Mouse (Mus musculus): Measurements from ENCODE around the gene Trip6.

Trip6 gene

DNA sequence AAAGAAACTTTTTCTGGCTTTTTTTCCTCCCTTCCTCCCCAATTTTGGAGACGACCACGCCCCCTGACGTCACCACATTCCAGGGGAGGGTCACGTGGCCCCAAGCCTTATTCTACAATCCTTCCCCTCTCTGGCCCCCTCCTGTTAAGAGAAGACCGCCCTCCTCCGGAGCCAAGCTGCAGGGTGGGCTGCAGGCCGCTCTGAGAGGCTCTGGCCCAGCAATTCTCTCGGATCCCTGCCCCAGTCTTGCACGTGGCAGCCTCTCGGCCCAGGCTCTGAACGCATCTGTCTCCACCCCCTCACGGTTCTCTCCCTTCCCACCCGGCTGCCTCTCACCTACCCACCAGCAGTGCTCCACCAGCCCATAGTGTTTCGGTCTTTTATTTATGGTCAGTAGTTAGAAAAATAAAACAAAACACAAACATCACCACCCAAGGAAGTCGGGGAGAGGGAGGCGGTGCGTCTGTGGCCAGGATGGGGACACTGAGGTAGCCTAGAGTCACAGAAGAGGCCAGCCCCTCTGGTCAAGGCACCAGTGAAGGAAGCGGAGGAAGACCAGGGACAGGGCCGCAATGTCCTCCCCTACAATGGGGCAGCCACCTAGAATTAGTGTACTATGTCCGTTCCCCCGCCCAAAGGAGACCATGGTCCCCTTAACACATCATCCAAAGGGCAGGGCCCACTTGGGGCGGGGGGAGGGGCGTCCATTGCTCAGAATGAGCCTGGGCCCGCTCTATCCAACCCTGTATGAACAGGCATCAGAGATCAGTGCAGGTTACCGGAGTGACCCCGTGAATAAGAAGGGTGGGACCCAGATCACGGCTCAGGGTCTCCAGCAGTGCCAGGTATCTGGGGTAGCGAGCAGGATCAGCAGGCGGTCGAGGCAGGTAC lies at the start of gene Trip6:
Gene Trip6 (minus strand): TSS at position 212 of the 891 bp plus-strand sequence.
- DNase-seq (ENCODE audit: low spot score) = no peak

GRCm38 (mm10) chr5:137358382-137358781 lies 44.2 kb upstream of the Trip6 start:
- DNase-seq (ENCODE audit: low spot score) = no peak

- DNase-seq (ENCODE audit: low spot score) = no peak
Observed at GRCm38 (mm10) chr5:137354091-137354490, 39.9 kb upstream of the Trip6 start.

GRCm38 (mm10) chr5:137352011-137352975 lies 38.1 kb upstream of the Trip6 start:
- DNase-seq (ENCODE audit: low spot score) = no peak

- DNase-seq (ENCODE audit: low spot score) = no peak
Observed at GRCm38 (mm10) chr5:137351394-137351793, 37.2 kb upstream of the Trip6 start.

DNA sequence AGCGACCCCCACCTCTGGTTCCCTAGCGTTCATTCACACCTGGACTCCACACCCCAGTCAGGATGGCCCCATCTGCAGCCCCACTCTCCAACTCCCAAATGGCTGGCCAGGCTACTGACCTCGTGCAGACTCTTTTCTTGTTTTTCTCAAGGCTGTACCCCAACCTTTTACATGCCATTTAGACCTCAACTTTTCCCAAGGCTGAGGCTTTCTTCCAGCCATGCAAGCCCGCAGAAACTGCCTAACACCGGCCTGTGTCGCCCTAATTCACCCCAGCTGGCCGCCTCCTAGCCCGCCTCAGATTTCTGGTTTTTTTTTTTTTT lies 36.8 kb upstream of the Trip6 start:
- DNase-seq (ENCODE audit: low spot score) = no peak

DNA sequence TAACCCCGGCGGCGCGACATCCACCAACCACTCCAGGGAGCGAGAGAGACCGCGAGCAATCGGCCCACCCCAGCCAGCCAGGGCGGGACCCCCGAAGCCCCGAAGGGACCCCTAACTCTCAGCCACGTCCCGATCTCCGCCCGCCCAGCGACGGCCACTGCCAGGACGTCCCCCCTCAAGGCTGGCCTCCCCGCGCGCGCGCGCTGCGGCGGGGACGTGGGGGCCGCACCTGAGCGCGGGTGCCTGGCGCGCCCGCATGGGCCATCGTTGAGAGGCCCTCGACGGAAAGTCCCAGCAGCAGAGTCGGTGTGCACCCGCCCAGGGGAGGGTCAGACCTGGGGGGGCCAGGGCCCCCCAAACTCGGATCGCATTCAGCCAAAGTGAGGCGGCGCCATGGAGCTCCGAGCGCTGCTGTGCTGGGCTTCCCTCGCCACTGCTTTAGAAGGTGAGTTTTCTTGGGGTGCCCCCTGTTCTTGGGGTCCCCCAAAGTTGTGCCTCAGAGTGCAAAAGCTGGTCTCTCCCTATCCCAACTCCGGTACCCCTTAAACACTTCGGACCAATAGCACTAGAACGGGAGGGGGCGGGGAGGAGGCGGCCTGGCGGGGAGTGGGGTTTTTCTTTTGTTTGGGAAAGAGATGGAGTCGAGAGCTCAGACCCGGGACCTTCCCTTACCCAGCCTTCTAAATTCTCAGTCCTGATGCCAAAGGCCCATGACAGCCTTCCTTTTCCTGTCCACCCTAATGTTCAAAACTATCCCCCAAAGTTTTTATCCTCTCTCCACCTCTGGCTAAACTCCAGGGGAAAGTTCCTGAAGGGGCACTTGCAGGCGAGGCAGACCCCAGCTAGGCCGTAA lies 36.2 kb upstream of the Trip6 start:
- DNase-seq (ENCODE audit: low spot score) = no peak

- no peak for DNase-seq (ENCODE audit: low spot score)
Observed at GRCm38 (mm10) chr5:137349384-137350204, 35.4 kb upstream of the Trip6 start, which contains the start of gene Ephb4. Gene Ephb4, plus strand, starts transcription at chr5:137350109.

- no peak for DNase-seq (ENCODE audit: low spot score)
Observed at GRCm38 (mm10) chr5:137348482-137349383, 34.5 kb upstream of the Trip6 start.

DNA sequence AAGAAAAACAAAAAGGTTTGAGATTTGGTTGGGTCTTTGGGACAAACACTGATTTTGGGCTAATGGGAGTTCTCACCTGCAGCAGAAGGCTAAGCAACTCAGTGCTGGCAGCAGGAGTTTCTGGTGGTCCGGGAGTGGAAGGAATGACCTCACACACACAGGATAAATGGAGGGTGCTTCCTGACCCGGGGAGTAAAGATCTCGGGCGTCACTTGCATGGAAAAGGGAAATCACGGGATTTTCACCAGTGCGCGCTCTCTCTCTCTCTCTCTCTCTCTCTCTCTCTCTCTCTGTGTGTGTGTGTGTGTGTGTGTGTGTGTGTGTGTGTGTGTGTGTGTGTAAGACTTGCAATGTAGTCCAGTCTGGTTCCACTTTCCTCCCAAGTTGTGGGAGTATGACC lies 33.7 kb upstream of the Trip6 start:
- no peak for DNase-seq (ENCODE audit: low spot score)

DNA sequence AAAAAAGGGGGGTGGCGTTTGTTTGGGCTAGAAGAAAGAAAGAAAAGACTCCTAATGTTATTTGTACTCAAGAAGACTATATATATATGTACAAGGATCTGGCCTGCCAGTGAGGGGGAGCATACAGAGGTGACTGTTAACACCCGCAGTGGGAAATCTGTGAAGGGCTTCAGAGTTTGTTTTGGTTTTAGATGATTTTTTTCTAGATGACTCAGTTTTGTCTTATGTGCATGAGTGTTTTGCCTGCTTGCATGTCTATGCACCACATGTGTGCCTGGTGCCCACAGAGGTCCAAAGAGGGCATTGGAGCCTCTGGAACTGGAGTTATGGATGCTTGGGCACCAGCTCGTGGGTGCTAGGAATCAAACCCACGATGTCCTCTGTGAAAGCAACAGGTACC lies 32.8 kb upstream of the Trip6 start:
- DNase-seq (ENCODE audit: low spot score) = no peak

DNA sequence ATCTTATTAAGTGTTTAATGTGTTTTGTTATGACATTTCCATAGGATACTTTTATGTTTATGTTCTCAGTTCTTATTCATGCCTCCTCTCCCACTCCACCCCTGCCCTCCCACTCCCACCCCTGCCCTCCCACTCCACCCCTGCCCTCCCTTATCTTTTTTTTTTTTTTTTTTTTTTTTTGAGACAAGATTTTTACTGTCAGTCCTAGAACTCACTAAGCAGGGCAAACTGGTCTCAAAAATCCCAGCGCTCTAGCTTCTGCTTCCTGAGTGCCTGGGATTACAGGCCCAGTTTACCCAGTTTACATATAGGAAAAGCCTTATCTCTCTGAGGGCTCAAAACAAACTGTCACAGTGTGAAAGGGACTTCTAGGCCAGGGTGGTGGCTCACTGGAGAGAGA lies 32.2 kb upstream of the Trip6 start:
- no peak for DNase-seq (ENCODE audit: low spot score)

- DNase-seq (ENCODE audit: low spot score) = no peak
Observed at GRCm38 (mm10) chr5:137345821-137346220, 31.6 kb upstream of the Trip6 start.

- no peak for DNase-seq (ENCODE audit: low spot score)
Observed at GRCm38 (mm10) chr5:137343869-137344268, 29.7 kb upstream of the Trip6 start.

DNA sequence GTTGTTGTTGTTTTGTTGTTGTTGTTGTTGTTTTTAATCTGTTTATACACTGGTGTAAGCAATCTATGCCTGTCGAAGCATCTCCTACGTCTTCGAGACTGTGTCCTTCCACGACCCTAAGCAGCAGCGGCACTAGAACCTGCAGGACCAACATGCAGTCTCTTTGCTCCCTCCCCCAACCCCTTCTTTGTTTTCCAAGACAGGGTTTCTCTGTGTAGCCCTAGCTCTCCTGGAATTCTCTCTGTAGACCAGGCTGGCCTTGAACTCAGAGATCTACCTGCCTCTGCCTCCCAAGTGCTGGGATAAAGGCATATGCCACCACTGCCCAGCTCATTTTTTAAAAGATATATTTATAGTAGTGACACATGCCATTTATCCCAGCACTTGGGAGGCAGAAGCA lies 29.2 kb upstream of the Trip6 start:
- DNase-seq (ENCODE audit: low spot score) = no peak

GRCm38 (mm10) chr5:137342407-137343012 lies 28.3 kb upstream of the Trip6 start:
- DNase-seq (ENCODE audit: low spot score) = no peak

DNA sequence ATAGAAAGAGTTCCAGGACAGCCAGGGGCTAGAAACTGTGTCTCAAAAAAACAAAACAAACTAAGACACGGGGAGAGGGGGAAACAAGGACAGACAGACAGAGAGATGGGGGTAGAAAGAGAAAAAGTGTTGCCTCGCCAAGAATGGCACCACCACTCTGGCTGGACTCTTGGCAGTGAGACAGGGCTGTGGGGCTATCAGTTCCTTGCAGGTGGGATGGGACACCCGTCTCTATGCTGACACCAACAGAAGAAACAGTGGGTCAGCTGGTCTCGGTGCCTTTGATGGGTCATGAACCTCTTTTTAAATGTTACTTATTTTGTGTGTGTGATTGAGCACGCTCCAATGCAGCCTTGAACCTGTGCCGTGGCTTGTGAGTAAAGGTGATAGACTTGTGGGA lies 26.0 kb upstream of the Trip6 start:
- DNase-seq (ENCODE audit: low spot score) = no peak

GRCm38 (mm10) chr5:137339290-137339979 lies 25.2 kb upstream of the Trip6 start:
- DNase-seq (ENCODE audit: low spot score) = no peak
